Mouse (Mus musculus): ENCODE data around the gene Tgif1.

- TF ChIP-seq POLR2A (IDR thresholded peaks at IDR 0.05; ENCODE audit: low read depth, low read length) (no peak; the same call in 1 of the 2 replicates), IRF4 (IDR thresholded peaks at IDR 0.05; ENCODE audit: low read depth, low read length) (no peak), RCOR1 (conservative IDR thresholded peaks at IDR 0.05; ENCODE audit: low read depth, low read length) (no peak), HCFC1 (IDR thresholded peaks at IDR 0.05; ENCODE audit: low read depth, low read length) (no peak), UBTF (IDR thresholded peaks at IDR 0.05; ENCODE audit: low read depth, low read length) (no peak), ZKSCAN1 (IDR thresholded peaks at IDR 0.05; ENCODE audit: borderline replicate concordance, low read depth, low read length) (no peak), EP300 (IDR thresholded peaks at IDR 0.05; ENCODE audit: low read length) (no peak), NELFE (IDR thresholded peaks at IDR 0.05; ENCODE audit: low read depth, low read length) (no peak), ELF1 (IDR thresholded peaks at IDR 0.05; ENCODE audit: low read depth, low read length) (no peak), SMC3 (IDR thresholded peaks at IDR 0.05; ENCODE audit: low read depth, low read length) (no peak), CTCF (conservative IDR thresholded peaks at IDR 0.05 in 1 of 2, IDR thresholded peaks at IDR 0.05 in 1 of 2; ENCODE audit: low read depth in 2 of 2, low read length in 2 of 2) (no peak), JUND (conservative IDR thresholded peaks at IDR 0.05; ENCODE audit: low read depth, low read length) (no peak), USF2 (conservative IDR thresholded peaks at IDR 0.05; ENCODE audit: low read depth, low read length) (no peak), USF1 (IDR thresholded peaks at IDR 0.05; ENCODE audit: low read depth, low read length) (no peak)
Observed at GRCm38 (mm10) chr17:70868577-70869229, 15.4 kb upstream of the Tgif1 start.

Data from CH12.LX (cell line).